Mouse (Mus musculus) CH12F3 (cell line): ENCODE measurements around the gene Gm10184.
"Not testable (repeated sequence)": the region's sequence is repeated elsewhere in the genome, so short reads cannot be mapped to it uniquely, and the experiment has no call there.

Source experiments
- in situ Hi-C: fragments of 300-500 bp; cut with MboI; formaldehyde crosslinking; loops from 2 replicates; pipeline ENCODE4 v1.14.3; 2020; ENCODE audit warnings: low sequenced_read_pairs

The Gm10184 gene

GRCm38 (mm10) chr17:89910349-89910748, at the start of gene Gm10184:
Gene Gm10184, minus strand, starts transcription at chr17:89910449.
- in situ Hi-C loops, result no loop called here

- in situ Hi-C loops, result no loop called here
Observed at GRCm38 (mm10) chr17:89933950-89934349, 23.7 kb upstream of the Gm10184 start.

GRCm38 (mm10) chr17:89907686-89908085, 2.6 kb downstream of the Gm10184 start:
- in situ Hi-C loops, result no loop called here

- in situ Hi-C loops, result not testable (repeated sequence)
Observed at GRCm38 (mm10) chr17:89904701-89905100, 5.5 kb downstream of the Gm10184 start.

DNA sequence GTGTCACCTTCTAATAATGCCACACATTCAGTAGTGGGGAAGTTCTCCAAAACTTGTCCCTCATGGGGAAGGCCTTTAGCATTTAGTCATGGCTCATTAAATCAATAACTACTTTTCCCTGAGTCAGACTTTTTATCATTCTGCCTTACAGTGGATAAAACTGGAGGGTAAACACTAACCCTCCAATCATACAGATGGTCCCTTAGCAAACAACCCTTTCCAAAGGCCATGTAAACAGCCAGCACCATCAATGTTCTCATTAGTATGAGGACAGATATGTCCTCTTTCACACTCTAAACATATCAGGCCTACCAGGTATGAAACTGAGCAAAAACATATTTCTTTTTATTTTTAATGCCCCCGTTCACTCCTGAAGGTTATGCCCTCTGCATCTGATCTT, 7.5 kb downstream of the Gm10184 start:
- in situ Hi-C loops, result no loop called here

DNA sequence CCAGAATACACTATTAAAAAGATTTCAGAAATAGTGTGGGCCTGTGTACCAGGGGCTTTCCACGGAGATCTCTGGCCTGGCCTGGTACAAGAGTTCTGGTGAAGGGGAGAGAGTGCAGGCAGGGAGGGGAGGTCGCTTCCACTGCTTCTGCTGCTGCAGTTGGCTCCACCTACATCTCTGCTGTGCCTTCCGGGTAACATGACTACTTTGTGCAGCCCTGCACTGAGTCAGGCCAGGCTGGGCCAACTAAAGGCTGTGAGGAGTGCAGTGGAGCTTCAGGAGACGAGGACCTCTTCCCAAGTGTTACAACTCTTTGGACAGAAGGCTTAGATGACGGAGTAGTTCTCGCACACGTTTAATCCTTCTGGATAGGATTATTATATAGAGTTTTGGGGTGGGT, 9.6 kb downstream of the Gm10184 start:
- in situ Hi-C loops, result no loop called here

GRCm38 (mm10) chr17:89899813-89900212, 10.4 kb downstream of the Gm10184 start:
- in situ Hi-C loops, result no loop called here

DNA sequence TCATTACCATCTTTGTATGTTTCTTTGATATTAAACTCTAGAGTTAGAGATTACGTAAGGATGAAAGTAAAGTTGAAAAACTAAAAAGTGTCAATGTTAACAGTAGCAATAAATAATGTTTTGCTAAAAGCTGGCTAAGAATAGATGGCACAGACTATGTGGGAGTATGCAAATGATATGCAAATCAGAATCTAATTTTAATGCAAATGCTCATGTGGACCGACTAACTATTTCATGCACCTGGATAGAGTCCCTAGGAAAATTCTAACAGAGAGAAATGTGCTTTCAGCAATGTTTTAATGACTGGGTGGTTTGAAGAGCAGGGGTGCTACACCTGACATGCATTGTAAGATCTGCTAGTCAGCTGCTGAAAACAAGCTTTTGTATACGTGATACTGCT, 45.3 kb downstream of the Gm10184 start:
- in situ Hi-C loops, result no loop called here
